Mouse (Mus musculus): ENCODE data around the gene Isyna1. TPM values are rescaled to one million over a fixed set of nuclear protein-coding genes. Genes with fewer than 3 reads are reported as not detected.

Gene Isyna1
- 10 to 100 TPM; 36.3 to 37.9 TPM for total RNA-seq (2023)

DNA sequence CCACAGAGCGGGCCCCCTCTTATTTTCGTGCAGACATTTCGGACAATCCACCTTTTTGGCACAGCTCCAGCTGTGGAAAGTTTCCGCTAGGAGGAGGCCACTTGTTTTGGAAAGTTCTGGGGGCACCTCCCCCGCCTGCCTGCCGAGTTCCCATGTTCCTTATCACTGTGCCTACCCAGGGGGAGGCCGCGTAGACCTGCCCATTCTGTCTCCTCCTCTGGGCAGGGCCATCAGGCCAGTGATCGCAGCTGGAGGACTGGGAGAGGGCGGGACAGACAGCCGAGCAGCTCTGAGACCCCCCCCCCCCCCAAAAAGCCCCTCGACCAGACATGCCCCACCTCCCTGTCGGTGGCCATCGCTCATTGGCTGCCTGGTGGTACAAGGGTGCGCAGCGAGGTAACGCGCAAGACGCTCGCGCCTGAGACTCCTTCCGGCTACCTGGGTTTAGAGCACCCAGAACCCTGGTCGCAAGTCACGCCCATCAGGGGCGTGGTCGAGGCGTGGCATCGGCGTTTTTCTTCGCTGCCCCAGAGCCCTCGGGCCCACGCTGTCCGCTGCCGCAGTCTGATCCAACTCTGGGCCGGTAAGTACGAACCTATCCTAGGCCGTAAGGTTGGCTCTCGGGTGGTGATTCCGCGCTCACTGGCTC is at the start of gene Isyna1:
TSS of gene Isyna1 (plus strand) at position 413 of the 649 bp plus-strand sequence.

DNA sequence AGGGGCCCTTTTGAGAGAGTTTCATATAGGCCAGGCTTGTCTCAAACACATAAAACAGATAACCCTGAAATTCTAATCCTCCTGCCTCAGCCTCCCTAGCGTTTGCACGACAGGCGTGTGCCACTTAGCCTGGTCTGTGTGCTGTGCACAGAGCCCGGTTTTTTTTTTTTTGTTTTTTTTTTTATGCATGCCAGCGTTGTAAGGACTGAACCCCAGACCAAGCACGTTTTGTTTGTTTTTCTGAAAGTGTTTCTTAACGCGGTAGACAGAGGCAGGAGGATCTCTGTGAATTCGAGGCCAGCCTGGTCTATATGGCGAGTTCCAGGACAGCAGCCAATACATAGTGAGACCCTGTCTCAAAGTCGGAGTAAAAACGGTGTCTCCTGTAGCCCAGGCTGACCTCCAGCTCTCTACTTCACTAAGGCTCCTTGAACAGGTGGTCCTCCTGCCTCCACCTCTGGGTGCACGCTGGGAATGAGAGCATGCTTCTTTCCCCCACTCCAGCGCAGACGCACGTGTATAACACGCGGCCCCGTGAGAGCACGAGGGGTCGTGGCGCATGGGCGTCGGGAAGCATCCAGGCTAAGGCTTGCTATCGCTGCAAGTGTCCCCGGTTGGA is 14.7 kb downstream of the Isyna1 start, which contains the start of gene Ssbp4:
TSS of gene Ssbp4 (minus strand) at position 124 of the 619 bp plus-strand sequence.

DNA sequence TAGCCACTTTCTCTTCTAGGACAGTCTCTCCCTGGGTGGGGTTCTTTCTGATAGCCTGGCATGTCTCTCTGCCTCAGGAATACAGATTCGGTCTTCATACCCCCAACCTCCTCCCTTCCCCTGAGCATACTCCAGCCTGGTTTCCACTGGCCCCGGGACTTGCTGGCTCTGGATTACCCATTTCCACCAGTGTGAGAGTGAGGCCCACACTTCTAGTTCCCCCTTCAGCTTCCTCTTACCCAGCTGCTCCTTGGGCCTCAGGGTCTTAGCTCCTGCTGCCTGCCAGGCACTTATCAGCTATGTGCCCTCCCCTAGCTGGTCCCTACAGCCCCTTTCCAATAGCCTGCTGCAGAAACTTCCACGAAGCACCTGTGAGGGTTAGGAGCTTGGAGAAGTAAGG is 21.7 kb downstream of the Isyna1 start, which contains the start of gene Lrrc25:
TSS of gene Lrrc25 (plus strand) at position 262 of the 400 bp plus-strand sequence.

DNA sequence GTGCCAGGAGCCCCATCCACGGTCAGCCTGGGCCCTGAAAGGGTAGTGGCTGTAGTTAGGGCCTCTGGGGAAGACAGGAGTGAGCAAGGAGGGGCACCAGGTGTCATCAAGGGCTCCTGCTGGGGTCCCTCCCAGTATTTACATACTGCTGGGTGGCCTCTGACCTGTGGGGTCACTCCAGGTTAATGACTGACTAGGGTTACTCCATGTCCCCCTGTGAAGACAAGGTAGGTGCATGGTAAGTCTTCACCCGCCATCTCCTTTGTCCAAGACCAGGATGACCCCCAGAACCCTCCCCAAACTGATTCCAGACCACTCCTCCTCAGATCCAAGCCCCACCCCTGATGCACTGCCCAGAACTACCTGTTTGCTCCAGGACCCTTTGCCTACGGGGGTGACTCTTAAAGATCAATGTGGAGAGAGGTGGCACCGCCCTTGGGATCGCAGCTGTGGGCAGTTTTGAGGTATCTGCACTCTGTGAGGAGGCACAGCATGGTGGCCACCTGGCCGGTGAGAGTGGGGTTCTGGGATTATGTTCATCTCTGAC is 38.2 kb downstream of the Isyna1 start, which contains the start of gene Gdf15:
TSS of gene Gdf15 (minus strand) at position 111 of the 547 bp plus-strand sequence.

Other genes starting within 250 kb of the Isyna1 start
- 10 to 100 TPM; 49.1 to 49.4 TPM for gene Upf1, start 241.1 kb upstream of the Isyna1 start, total RNA-seq (2023)
- gene Comp, start 220.8 kb upstream of the Isyna1 start, total RNA-seq (2023) = under 1 TPM; 0.24 to 0.78 TPM
- 1 to 10 TPM; 4.6 to 6.1 TPM for gene Crtc1, start 154.8 kb upstream of the Isyna1 start, total RNA-seq (2023)
- 1 to 10 TPM; 2.8 to 3.1 TPM for gene Klhl26, start 117.4 kb upstream of the Isyna1 start, total RNA-seq (2023)
- gene Tmem59l, start 107.0 kb upstream of the Isyna1 start, total RNA-seq (2023) = not detected
- gene Crlf1, start 101.2 kb upstream of the Isyna1 start, total RNA-seq (2023) = not detected
- gene Rex1bd, start 87.6 kb upstream of the Isyna1 start, total RNA-seq (2023) = 10 to 100 TPM; 34.2 to 41.7 TPM
- 1,000 to 10,000 TPM; 1,079 to 1,154 TPM for gene Uba52, start 83.6 kb upstream of the Isyna1 start, total RNA-seq (2023)
- gene Fkbp8, start 66.6 kb upstream of the Isyna1 start, total RNA-seq (2023) = 100 to 1,000 TPM; 180 to 195 TPM
- gene Kxd1, start 66.4 kb upstream of the Isyna1 start, total RNA-seq (2023) = 10 to 100 TPM; 35.5 to 41.3 TPM
- 10 to 100 TPM; 45.8 to 47.5 TPM for gene Ell, start 54.9 kb upstream of the Isyna1 start, total RNA-seq (2023)
- gene Ssbp4, start 14.5 kb downstream of the Isyna1 start, total RNA-seq (2023) = 10 to 100 TPM; 56.0 to 61.5 TPM
- gene Lrrc25, start 21.8 kb downstream of the Isyna1 start, total RNA-seq (2023) = 10 to 100 TPM; 80.6 to 91.2 TPM
- gene Gdf15, start 38.1 kb downstream of the Isyna1 start, total RNA-seq (2023) = under 1 TPM; 0.46 to 0.67 TPM
- gene Pgpep1, start 66.0 kb downstream of the Isyna1 start, total RNA-seq (2023) = 1 to 10 TPM; 2.9 to 3.7 TPM
- 10 to 100 TPM; 45.3 to 47.9 TPM for gene Lsm4, start 78.9 kb downstream of the Isyna1 start, total RNA-seq (2023)
- 100 to 1,000 TPM; 528 to 702 TPM for gene Jund, start 104.6 kb downstream of the Isyna1 start, total RNA-seq (2023)
- 1 to 10 TPM; 3.2 to 5.3 TPM for gene Iqcn, start 109.1 kb downstream of the Isyna1 start, total RNA-seq (2023)
- gene Gm3336, start 124.2 kb downstream of the Isyna1 start, total RNA-seq (2023) = under 1 TPM in 1 of 2 experiments, not detected in 1; 0.33 TPM
- gene Pde4c, start 129.3 kb downstream of the Isyna1 start, total RNA-seq (2023) = under 1 TPM; 0.62 to 0.80 TPM
- 1 to 10 TPM; 2.4 to 4.8 TPM for gene Rab3a, start 160.3 kb downstream of the Isyna1 start, total RNA-seq (2023)
- gene Mpv17l2, start 166.6 kb downstream of the Isyna1 start, total RNA-seq (2023) = 10 to 100 TPM; 16.8 to 19.4 TPM
- 10 to 100 TPM; 20.1 to 20.5 TPM for gene Pik3r2, start 182.3 kb downstream of the Isyna1 start, total RNA-seq (2023)
- gene Mast3, start 210.7 kb downstream of the Isyna1 start, total RNA-seq (2023) = 100 to 1,000 TPM; 165 to 179 TPM
- 1 to 10 TPM in 1 of 2 experiments, under 1 TPM in 1; 0.31 to 1.4 TPM for gene Il12rb1, start 214.1 kb downstream of the Isyna1 start, total RNA-seq (2023)
- 10 to 100 TPM; 11.8 to 12.8 TPM for gene Arrdc2, start 245.3 kb downstream of the Isyna1 start, total RNA-seq (2023)

All from neutrophil, adult 59 days (primary cell).